Mouse (Mus musculus): ENCODE data around the gene Pak4.

Gene Pak4

DNA sequence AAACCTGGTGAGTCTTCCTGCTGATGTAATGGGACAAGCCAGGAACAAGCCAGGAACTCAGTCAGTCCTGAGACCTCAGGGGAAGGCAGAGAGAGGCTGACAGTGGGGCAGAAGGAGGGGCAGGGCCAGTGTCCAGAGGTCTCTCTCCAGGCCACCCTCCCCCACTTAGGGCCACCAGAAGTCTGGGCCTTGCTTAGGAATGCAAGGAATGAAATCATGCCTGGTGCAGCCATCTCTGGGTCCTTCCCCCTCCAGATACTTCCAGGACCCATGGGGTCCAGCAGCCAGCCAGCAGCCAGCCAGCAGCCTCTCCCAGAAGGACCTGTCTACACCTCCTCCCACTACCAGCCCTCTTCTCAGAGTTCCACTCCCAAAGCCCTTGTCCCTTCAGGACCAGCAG is 10.3 kb downstream of the Pak4 start:
- no peak for DNase-seq (ENCODE audit: low spot score)

DNA sequence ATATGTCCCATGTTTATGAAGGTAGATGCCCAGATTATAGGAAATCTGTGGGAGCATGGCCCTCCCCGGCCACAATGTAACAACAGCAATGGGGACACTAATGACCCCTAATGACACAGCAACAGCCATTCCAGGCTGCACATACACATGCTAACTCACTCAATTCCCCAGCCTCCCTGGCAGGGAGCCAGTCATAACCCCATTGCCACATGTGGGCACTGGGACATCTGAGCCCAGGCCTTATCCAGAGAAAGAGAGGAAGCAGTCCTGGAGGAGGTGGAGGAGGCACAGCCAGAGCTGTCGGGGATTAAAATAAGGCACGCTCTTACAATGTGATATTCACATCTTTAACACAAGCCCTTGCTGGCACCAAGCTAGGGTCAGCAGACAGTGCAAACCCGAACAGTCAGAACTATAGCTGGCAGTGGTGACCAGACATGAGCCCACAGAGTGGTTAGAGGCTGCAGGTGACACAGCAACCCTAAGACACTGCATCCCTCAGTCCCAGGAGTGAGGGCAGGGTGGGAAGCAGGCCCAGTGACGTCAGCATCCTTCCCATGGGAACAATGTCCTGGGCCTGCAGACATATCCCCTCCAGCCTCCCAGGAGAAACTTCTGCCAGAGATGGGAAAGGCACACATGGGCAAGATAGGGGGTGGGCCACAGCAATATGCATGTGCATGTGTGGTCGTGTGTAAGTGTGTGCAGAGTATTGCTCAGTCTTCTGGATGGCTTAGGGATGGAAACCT is 11.1 kb downstream of the Pak4 start:
- DNase-seq (ENCODE audit: low spot score), result no peak

DNA sequence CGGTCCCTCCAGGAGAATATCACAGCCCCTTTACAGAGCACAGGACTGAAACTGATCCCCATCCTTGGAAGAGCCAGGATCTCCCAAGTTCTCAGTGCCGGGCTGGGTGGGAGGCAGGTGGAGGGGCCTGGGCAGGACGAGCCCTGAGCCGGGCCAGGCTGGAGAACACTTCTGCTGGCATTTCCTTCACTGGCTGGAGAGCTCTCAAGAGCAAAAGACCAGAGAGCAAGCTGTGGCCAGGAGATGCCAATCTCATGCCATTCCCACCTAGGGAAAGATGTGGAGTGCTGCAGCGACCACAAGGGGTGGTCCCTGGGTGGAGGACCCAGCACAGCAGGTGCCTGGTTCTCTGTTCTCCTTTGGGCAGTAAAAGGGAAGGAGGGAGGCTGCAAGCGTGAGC is 13.0 kb downstream of the Pak4 start:
- DNase-seq (ENCODE audit: low spot score), result no peak

DNA sequence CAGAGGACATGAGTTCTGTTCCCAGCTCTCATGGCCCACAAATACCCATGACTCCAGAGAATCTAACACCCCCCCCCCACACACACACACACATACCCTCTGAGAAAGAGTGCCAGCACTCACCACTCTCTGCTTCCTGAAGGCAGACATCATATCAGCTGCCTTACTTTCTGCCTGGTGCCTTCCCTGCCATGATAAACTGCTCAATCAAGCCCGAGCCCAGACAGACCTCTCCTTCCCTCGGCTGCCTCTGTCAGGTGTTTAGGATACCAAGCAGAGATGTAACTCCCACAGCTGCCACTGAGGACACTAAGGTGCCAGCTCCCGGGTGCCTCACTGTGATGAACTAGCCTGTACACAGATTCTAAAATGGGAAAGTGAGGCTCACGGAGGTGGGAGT is 13.5 kb downstream of the Pak4 start:
- DNase-seq (ENCODE audit: low spot score), result no peak

DNA sequence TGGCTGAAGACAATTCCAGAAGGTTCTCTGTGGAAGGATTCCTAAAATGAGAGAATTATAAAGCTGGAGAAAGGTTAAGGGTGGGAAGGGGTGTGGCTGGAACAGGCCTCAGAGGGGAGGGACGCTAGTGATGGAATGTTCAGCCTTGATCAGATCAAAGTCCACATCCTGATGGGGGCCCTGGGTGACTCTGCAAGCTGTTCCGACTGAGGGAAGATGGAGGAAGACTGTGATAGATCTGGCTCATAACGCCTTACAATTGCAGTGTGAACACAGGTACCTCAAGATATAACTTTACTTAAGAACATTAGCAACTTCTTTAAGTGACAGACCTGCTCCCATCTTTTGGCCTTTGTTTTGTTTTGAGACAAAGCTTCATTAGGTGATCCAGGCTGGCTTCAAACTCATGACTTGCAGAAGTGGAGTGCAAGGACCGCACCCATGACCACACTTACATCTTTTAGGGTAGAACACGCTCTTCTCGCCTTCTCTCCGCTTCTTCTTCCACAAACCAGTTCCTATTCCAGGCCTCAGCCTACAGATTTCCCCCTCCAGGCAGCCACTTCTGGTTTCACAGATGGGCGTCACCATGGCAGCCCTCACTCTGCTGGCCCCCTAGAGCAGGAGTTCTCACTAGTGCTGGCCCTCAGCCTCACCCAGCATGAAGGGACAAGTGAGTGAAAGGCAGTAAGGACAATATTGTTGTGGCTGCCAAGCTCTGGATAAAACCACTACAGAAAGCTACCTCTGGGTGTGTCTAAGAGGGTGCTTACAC is 14.2 kb downstream of the Pak4 start:
- no peak for DNase-seq (ENCODE audit: low spot score)

DNA sequence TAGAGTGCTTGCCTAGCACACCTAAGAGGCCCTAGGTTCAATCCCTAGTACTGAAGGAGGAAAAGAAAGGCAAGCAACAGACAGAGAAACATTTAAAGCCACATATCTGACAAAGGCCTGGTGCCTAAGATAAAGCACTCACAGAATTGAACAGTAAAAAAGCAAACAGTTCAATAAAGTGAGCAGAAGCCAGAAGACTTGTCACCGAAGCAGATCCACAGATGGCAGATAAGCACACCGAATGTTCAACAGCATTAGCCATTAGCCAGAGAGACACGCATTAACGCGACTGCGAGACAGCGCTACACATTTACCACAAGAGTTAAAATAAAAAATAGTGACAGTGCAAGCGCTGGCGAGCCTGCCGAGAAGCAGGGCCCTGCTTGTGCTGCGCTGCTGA is 15.1 kb downstream of the Pak4 start:
- no peak for DNase-seq (ENCODE audit: low spot score)

- peak; percentile 42 for DNase-seq (ENCODE audit: low spot score)
Measured at GRCm38 (mm10) chr7:28581721-28582120, 16.3 kb downstream of the Pak4 start.

DNA sequence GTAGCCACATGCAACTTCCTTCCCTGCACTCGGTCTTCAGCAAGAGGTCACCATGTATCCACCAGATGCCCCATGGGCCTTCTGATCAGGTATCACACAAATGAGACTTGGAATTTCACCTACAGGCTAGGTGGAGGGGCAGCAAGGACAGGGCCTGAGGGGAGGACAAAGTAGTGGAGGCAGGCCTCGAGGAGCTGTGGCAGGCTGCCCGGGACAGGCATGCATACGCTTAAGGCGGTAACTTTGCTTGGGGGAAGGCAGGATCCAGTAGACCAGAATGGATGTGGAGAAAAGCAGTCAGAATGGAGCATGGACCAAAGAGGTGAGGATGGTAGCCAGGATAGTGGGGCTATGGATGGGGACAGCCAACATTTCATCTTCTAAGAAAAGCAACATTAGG is 18.2 kb downstream of the Pak4 start:
- DNase-seq (ENCODE audit: low spot score), result no peak

- no peak for DNase-seq (ENCODE audit: low spot score)
Measured at GRCm38 (mm10) chr7:28578543-28579053, 19.4 kb downstream of the Pak4 start.

GRCm38 (mm10) chr7:28577826-28578542 is 20.0 kb downstream of the Pak4 start:
- DNase-seq (ENCODE audit: low spot score), result no peak

DNA sequence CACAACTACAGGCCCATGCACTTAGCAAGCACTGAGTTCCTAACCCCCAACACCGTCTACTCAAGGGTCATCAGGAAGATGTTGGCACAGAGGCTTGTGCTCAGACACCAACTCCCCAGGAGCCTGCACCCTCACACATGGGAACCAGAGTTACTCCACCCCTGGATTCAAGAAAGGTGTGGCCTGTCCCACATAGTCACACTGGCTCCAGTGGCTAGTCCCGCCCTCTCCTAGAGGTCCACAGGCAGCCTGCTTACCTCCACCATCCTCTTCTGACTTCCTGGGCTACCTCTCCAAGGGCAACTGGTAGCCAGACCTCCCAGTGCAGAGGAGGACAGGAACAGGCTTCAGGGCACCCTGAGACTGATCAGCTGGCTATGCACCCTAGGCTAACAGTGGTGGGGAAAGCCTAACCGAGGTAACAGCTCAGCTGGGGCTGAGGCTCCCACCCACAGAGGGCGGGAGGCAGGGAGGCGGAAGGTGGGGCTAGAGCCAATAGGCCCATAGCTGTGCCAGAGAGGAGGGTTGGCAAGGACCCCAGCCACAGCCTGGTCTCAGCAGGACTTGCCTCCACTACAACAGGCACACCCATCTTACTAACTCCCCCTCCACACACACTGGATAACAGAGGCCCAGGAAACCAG is 21.6 kb downstream of the Pak4 start:
- peak; percentile 37 for DNase-seq (ENCODE audit: low spot score)

DNA sequence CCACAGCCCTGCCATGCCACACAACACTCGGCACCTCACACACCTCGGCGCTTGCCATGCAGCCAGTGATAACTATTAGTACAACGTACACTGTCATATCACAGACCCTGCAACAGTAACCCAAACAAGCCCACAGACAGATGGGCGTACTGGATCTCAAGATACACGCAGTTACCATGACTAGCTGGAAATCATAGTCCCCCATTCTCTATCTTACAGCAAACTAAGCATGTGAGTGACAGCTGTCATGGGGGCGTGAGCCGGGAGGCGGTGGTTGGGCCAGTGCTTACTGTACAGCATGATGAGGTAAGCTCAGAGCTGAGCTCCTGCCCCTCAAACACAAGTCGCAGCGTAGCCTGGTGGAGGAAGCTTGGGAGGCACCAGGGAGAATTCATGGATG is 22.4 kb downstream of the Pak4 start:
- DNase-seq (ENCODE audit: low spot score), result no peak

GRCm38 (mm10) chr7:28573236-28573635 is 24.7 kb downstream of the Pak4 start:
- no peak for DNase-seq (ENCODE audit: low spot score)

- no peak for DNase-seq (ENCODE audit: low spot score)
Measured at GRCm38 (mm10) chr7:28572689-28573088, 25.3 kb downstream of the Pak4 start.

- no peak for DNase-seq (ENCODE audit: low spot score)
Measured at GRCm38 (mm10) chr7:28570982-28571682, 26.9 kb downstream of the Pak4 start.

DNA sequence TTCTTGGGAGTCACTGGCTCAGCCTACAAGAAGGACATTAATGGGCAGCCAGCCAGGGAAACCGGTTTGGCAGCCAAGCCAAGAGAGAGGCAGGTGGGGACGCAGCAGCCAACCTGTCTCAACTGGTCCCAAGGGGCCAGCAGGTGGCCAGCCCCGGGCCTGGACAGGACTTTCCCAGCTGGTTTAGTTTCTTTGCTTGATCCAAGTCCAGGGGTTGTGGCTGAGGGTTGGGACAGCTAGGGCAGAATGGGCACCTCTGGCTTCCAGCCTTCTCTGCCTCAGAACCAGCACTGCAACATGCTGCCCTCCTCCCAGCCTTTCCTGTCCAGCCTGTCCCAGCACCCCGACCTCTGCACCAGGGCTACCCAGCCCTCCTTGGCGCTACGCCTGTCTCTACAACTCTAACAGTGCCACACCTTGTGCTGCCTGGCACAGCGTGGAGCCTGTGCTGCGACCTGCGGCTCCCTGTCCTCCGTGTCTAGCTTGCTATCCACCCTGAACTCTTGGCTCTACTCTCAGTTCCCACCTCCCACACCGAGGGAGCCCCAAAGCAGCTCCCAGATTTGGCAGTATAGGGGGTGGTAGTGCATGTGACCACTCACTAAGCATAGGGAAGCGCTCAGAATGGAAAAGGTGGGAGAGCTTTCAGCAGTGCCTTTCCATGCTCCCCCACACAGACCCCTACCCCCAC is 27.5 kb downstream of the Pak4 start:
- no peak for DNase-seq (ENCODE audit: low spot score)

- DNase-seq (ENCODE audit: low spot score), result peak; percentile 55
Measured at GRCm38 (mm10) chr7:28568253-28568652, 29.7 kb downstream of the Pak4 start.

DNA sequence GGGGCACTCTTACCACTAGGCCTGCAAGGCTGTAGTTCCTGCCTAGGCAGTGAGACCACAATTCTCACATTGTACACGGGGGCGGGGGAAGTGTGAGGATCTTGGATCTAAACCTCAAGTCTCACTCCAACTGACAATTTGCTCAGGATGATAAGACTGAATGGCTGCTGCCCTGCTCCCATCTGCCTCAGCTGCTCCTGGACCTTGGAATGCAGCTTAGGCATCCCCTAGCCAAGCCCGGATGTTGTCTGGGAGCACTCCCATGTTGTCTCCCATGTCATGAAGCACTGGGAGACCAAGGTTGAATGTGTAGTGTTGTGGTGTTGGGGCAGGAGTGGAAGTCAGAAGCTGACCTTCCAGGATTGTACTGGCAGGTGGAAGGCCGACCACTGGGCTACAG is 30.4 kb downstream of the Pak4 start:
- no peak for DNase-seq (ENCODE audit: low spot score)

DNA sequence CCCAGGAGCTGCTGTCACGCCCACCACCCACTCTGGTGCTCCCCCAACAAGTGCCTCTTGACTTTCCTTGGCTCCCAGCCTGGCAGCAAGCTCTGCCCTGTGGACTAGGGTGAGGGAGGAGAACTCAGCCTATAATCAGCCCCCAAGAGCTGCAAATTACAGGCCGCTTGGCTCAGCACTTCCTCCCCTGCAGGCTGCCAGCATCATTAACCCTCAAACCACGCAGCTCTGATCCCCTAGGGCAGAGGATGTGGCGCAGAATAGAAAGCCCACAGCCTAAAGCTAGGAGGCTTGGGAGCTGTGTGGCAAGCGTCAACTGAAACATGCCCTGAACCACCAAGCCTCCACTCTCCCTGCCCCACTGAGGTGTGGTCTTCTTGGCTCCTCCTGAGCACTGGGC is 32.6 kb downstream of the Pak4 start:
- DNase-seq (ENCODE audit: low spot score), result no peak

GRCm38 (mm10) chr7:28562951-28563350 is 35.0 kb downstream of the Pak4 start:
- no peak for DNase-seq (ENCODE audit: low spot score)

DNA sequence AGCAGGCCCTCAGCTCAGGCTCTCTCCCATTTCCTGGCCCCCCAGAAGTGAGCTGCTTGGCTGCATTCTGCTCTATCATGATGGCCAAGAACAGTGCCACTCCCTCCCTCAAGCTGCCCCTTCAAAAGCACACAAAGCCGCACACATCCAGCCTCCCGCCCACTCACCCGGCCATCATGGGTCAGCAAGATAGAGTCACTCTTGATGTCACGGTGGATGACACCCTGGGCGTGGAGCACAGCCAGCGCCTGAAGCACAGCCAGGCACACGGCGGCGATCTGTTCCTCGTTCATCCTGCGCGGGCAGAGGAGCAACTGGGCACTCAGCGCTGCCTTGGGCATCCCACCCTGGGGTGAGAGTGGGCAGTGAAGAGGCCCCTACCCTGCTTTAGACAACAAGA is 35.6 kb downstream of the Pak4 start:
- no peak for DNase-seq (ENCODE audit: low spot score)
